Mouse (Mus musculus): ENCODE measurements around the gene Btk. TPM values are rescaled to one million over a fixed set of nuclear protein-coding genes. Genes with fewer than 3 reads are reported as not detected.

Gene Btk
- polyA plus RNA-seq, 2 experiments, result 10.9 to 16.3 TPM

DNA sequence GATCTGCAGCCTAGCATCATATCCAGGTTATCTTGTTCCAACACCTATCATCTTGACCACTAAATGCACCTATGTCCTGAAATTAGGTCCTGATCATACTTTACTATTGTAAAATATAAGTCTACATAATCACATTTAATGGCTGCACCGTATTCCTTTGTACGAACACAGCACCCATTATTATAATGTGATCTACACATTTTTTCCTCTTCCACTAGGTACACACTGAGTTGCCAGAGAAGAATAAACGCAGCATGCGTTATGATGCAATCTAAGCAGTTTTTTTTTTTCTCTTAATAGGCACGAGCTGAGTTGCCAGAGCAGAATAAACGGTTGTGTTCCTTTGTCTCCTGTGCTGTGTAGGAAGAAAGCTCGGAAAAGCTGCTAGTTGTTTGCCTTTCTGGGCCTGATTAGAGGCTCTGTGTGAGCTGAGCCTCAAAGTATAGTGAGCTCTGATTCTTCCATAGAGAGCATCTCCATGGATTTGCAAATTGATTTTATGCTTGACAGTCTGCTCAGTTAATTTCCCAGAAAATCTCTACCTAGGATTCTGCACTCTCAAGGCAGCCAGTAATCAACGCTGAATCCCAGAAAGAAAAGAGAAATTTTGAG, 37.0 kb upstream of the Btk start:
- no peak for ATAC-seq (ENCODE audit: insufficient read depth)
- H3K4me3 ChIP-seq (ENCODE audit: insufficient read depth in 1 of 2, low read depth in 2 of 2, low read length in 2 of 2), result no peak overlapping the region
- no peak for DNase-seq (ENCODE audit: low read depth in 3 of 3, low spot score in 3 of 3)
- no peak overlapping the region for H3K27ac ChIP-seq
- no peaks in the 10 kb centered on the region for H3K9me3 ChIP-seq (ENCODE audit: control insufficient read depth, low read length)
- no peaks in the 10 kb centered on the region for H3K4me1 ChIP-seq (replicated peaks; ENCODE audit: control insufficient read depth in 2 of 2, insufficient read depth in 2 of 2, low read length in 1 of 2)
- H3K9ac ChIP-seq (replicated peaks), result no peak overlapping the region
- no peak overlapping the region for H3K4me2 ChIP-seq (ENCODE audit: low read depth)
- TF ChIP-seq CTCF (IDR thresholded peaks at IDR 0.05; ENCODE audit: low read depth) (no peak), EP300 (IDR thresholded peaks at IDR 0.05; ENCODE audit: low read depth) (no peak)
- no peaks in the 10 kb centered on the region for H3K27me3 ChIP-seq (ENCODE audit: control insufficient read depth, insufficient read depth, low read length)
- 57% methylated on average over 8 of the region's 8 CpGs for WGBS (ENCODE audit: insufficient replicate concordance)
- no peaks in the 10 kb centered on the region for H3K36me3 ChIP-seq (replicated peaks; ENCODE audit: control insufficient read depth, insufficient read depth, low read depth)

DNA sequence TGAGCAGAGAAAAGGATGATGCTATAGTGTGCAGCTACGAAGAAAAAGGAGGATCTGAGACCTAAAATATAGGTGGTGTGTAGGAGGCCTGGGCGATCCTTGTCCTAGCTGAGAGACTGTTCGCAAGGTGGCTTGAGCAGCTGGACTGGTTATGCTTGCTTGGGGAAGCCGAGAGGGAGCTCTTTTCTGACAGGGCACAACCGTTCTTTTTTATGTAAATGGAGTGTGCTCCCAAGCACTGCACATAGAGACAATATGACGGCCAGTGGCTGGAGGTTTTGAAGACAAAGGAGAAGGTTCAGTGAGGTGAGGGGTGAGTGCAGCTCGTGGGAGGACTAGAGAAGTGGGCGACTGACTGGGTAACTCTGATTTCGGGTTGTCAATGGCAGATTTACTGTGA, 36.3 kb upstream of the Btk start:
- no peak for TF ChIP-seq CTCF (IDR thresholded peaks at IDR 0.05; ENCODE audit: low read depth)
- no peak for TF ChIP-seq EP300 (IDR thresholded peaks at IDR 0.05; ENCODE audit: low read depth)
- Histone ChIP-seq H3K27me3 (ENCODE audit: control insufficient read depth, insufficient read depth, low read length) (no peaks in the 10 kb centered on the region), H3K4me1 (replicated peaks; ENCODE audit: control insufficient read depth in 2 of 2, insufficient read depth in 2 of 2, low read length in 1 of 2) (no peaks in the 10 kb centered on the region), H3K27ac (no peak overlapping the region), H3K9ac (replicated peaks) (no peak overlapping the region), H3K9me3 (ENCODE audit: control insufficient read depth, low read length) (no peaks in the 10 kb centered on the region), H3K36me3 (replicated peaks; ENCODE audit: control insufficient read depth, insufficient read depth, low read depth) (no peaks in the 10 kb centered on the region), H3K4me3 (ENCODE audit: insufficient read depth in 1 of 2, low read depth in 2 of 2, low read length in 2 of 2) (no peak overlapping the region), H3K4me2 (ENCODE audit: low read depth) (no peak overlapping the region)
- WGBS (ENCODE audit: insufficient replicate concordance), result 64% methylated on average over 9 of the region's 9 CpGs
- ATAC-seq (ENCODE audit: insufficient read depth) (no peak), DNase-seq (ENCODE audit: low read depth in 3 of 3, low spot score in 3 of 3) (no peak)

DNA sequence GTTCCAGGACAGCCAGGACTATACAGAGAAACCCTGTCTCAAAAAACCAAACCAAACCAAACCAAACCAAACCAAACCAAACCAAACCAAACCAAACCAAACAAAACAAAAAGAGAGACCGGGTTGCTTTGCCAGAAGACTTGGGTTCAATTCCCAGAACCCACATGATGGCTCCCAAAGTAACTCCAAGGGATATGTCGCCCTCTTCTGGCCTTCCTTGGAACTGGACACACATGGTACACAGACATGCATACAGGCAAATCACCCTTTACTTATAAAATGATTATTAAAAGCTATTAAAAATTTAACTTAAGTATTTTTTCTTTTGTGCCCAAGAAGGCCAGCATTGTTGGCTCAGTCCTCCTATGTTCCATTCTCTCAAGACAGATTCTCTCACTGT, 30.9 kb upstream of the Btk start:
- no peaks in the 10 kb centered on the region for H3K36me3 ChIP-seq (replicated peaks; ENCODE audit: control insufficient read depth, insufficient read depth, low read depth)
- no peak for TF ChIP-seq EP300 (IDR thresholded peaks at IDR 0.05; ENCODE audit: low read depth)
- TF ChIP-seq CTCF (IDR thresholded peaks at IDR 0.05; ENCODE audit: low read depth), result peak; percentile 64
- ATAC-seq (ENCODE audit: insufficient read depth) (no peak), DNase-seq (ENCODE audit: low read depth in 3 of 3, low spot score in 3 of 3) (peak in 1 of 3 experiments; percentile 27)
- WGBS (ENCODE audit: insufficient replicate concordance), result 40% methylated on average over 2 of the region's 2 CpGs
- peaks cover 2 to 11% of the 10 kb centered on the region in 2 experiments; a peak in 2 of 4 replicates for H3K4me1 ChIP-seq (replicated peaks; ENCODE audit: control insufficient read depth in 2 of 2, insufficient read depth in 2 of 2, low read length in 1 of 2)
- H3K4me2 ChIP-seq (ENCODE audit: low read depth), result no peak overlapping the region
- H3K9me3 ChIP-seq (ENCODE audit: control insufficient read depth, low read length), result no peaks in the 10 kb centered on the region
- H3K27me3 ChIP-seq (ENCODE audit: control insufficient read depth, insufficient read depth, low read length), result no peaks in the 10 kb centered on the region
- no peak overlapping the region for H3K4me3 ChIP-seq (ENCODE audit: insufficient read depth in 1 of 2, low read depth in 2 of 2, low read length in 2 of 2)
- no peak overlapping the region for H3K27ac ChIP-seq
- H3K9ac ChIP-seq (replicated peaks), result no peak overlapping the region

DNA sequence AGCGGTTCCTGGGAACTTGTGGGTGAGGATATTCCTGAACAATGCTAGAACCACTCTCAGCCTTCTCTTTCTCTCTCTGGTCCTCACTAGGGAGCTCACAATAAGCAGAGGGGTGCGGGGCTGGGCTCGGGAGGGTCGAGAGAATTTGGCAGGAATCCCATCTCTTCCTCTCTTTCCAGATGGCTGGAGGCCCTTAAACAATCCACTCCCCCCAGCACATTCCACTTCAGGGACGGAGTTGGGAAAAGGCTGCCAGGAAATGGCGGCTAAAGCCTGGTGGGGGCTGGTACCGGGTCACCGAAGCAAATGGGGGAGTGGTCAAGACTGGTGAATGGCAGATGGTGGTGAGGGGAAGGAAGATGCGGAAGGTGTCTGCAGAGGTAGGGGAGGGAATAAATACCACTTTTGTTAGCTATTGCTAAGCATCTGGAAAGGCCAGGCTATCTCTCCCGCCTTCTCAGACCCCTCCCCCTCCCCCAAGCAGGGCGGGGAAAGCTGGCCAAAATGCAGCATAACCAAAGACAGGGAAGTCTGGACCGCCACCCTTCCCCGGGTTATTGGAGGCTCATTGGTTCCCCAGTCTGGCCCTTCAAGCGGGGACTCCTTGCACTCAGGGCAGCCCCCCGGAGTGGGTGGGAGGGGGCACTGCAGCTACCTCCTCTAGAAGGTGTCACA, 29.1 kb upstream of the Btk start:
- H3K9ac ChIP-seq (replicated peaks), result peak overlapping the region; percentile 11

DNA sequence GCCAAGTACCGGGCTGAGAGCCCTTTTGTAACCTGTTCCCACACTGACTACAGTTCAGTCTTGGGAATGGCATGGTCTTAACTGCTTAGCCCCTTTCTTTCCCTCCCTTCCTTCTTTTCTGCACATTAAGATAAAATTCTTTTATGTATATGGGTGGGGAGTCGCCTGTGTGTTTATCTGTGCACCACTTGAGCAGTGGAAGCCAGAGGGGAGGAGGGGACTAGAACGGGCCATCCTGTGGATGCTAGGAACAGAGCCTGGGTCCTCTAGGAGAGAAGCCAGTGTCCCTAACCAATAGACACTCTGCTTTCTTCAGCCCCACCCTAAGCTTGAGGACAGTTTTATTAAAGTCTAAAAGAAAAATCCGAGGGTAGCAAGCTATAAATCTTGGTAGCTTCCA, 27.6 kb upstream of the Btk start:
- DNase-seq (ENCODE audit: low read depth in 3 of 3, low spot score in 3 of 3) (no peak), ATAC-seq (ENCODE audit: insufficient read depth) (peak; percentile 63)
- Histone ChIP-seq H3K4me2 (ENCODE audit: low read depth) (peak overlapping the region; percentile 18; the same call in 1 of the 2 replicates), H3K27me3 (ENCODE audit: control insufficient read depth, insufficient read depth, low read length) (no peaks in the 10 kb centered on the region), H3K27ac (no peak overlapping the region), H3K4me3 (ENCODE audit: insufficient read depth in 1 of 2, low read depth in 2 of 2, low read length in 2 of 2) (no peak overlapping the region), H3K4me1 (replicated peaks; ENCODE audit: control insufficient read depth in 2 of 2, insufficient read depth in 2 of 2, low read length in 1 of 2) (peaks cover 2 to 11% of the 10 kb centered on the region in 2 experiments; a peak in 2 of 4 replicates), H3K9ac (replicated peaks) (no peak overlapping the region), H3K9me3 (ENCODE audit: control insufficient read depth, low read length) (no peaks in the 10 kb centered on the region), H3K36me3 (replicated peaks; ENCODE audit: control insufficient read depth, insufficient read depth, low read depth) (no peaks in the 10 kb centered on the region; the same call in 1 of the 2 replicates)
- 36% methylated on average over 4 of the region's 4 CpGs for WGBS (ENCODE audit: insufficient replicate concordance)
- TF ChIP-seq CTCF (IDR thresholded peaks at IDR 0.05; ENCODE audit: low read depth), result no peak
- no peak for TF ChIP-seq EP300 (IDR thresholded peaks at IDR 0.05; ENCODE audit: low read depth)

More for the DNA sequence above, 29.1 kb upstream of the Btk start:
- Histone ChIP-seq H3K9me3 (ENCODE audit: control insufficient read depth, low read length) (no peaks in the 10 kb centered on the region), H3K4me2 (ENCODE audit: low read depth) (peak overlapping the region; percentile 57), H3K4me3 (ENCODE audit: insufficient read depth in 1 of 2, low read depth in 2 of 2, low read length in 2 of 2) (peak overlapping the region; percentile 35 to 58), H3K36me3 (replicated peaks; ENCODE audit: control insufficient read depth, insufficient read depth, low read depth) (no peaks in the 10 kb centered on the region), H3K27me3 (ENCODE audit: control insufficient read depth, insufficient read depth, low read length) (no peaks in the 10 kb centered on the region), H3K27ac (no peak overlapping the region), H3K4me1 (replicated peaks; ENCODE audit: control insufficient read depth in 2 of 2, insufficient read depth in 2 of 2, low read length in 1 of 2) (peaks cover 2 to 11% of the 10 kb centered on the region in 2 experiments; a peak in 2 of 4 replicates)
- peak; percentile 63 for ATAC-seq (ENCODE audit: insufficient read depth)
- peak in 1 of 3 experiments; percentile 24 for DNase-seq (ENCODE audit: low read depth in 3 of 3, low spot score in 3 of 3)
- no peak for TF ChIP-seq EP300 (IDR thresholded peaks at IDR 0.05; ENCODE audit: low read depth)
- no peak for TF ChIP-seq CTCF (IDR thresholded peaks at IDR 0.05; ENCODE audit: low read depth)
- 11% methylated on average over 15 of the region's 15 CpGs for WGBS (ENCODE audit: insufficient replicate concordance)

Data from liver, embryonic 14.5 days (tissue).